Mouse (Mus musculus) adrenal gland, adult 8-10 months (tissue): ENCODE measurements around the gene Dst. TPM values are rescaled to one million over a fixed set of nuclear protein-coding genes. Genes with fewer than 3 reads are reported as not detected.
A peak's percentile ranks its signal among the peaks of the same experiment; 100 is the strongest.

Experiments
- DNase-seq: peaks from one replicate; pipeline ENCODE4 v3.0.0; 2022
- total RNA-seq, 4 experiments: library from RNA; stranded (reverse); gene quantifications; 2 replicates each; pipeline ENCODE4 v1.2.4; 2022

Gene Dst
- total RNA-seq, 4 experiments from 2014 or later, result 141 to 240 (median 190) TPM

- no peak for DNase-seq
Measured at GRCm38 (mm10) chr1:34237689-34238091, 329.7 kb downstream of the Dst start.

- DNase-seq, result no peak
Measured at GRCm38 (mm10) chr1:34238231-34238630, 330.2 kb downstream of the Dst start.

- no peak for DNase-seq
Measured at GRCm38 (mm10) chr1:34244678-34245077, 336.7 kb downstream of the Dst start.

- no peak for DNase-seq
Measured at GRCm38 (mm10) chr1:34245951-34246641, 338.1 kb downstream of the Dst start.

- no peak for DNase-seq
Measured at GRCm38 (mm10) chr1:34246642-34246987, 338.6 kb downstream of the Dst start.

GRCm38 (mm10) chr1:34251137-34251536 is 343.1 kb downstream of the Dst start:
- peak; percentile 55 for DNase-seq

- DNase-seq, result no peak
Measured at GRCm38 (mm10) chr1:34252267-34252666, 344.2 kb downstream of the Dst start.

GRCm38 (mm10) chr1:34253876-34254275 is 345.9 kb downstream of the Dst start:
- no peak for DNase-seq

- no peak for DNase-seq
Measured at GRCm38 (mm10) chr1:34259898-34260297, 351.9 kb downstream of the Dst start.

- no peak for DNase-seq
Measured at GRCm38 (mm10) chr1:34261011-34261410, 353.0 kb downstream of the Dst start.

GRCm38 (mm10) chr1:34268520-34268919 is 360.5 kb downstream of the Dst start:
- no peak for DNase-seq

GRCm38 (mm10) chr1:34269578-34269977 is 361.6 kb downstream of the Dst start:
- DNase-seq, result no peak

GRCm38 (mm10) chr1:34273922-34274321 is 365.9 kb downstream of the Dst start:
- DNase-seq, result no peak

- no peak for DNase-seq
Measured at GRCm38 (mm10) chr1:34275787-34276186, 367.8 kb downstream of the Dst start.

GRCm38 (mm10) chr1:34276756-34277155 is 368.7 kb downstream of the Dst start:
- no peak for DNase-seq

- no peak for DNase-seq
Measured at GRCm38 (mm10) chr1:34277259-34277658, 369.2 kb downstream of the Dst start.

- no peak for DNase-seq
Measured at GRCm38 (mm10) chr1:34283502-34283901, 375.5 kb downstream of the Dst start.

GRCm38 (mm10) chr1:34284979-34285378 is 377.0 kb downstream of the Dst start:
- no peak for DNase-seq

- no peak for DNase-seq
Measured at GRCm38 (mm10) chr1:34287731-34288130, 379.7 kb downstream of the Dst start.

- no peak for DNase-seq
Measured at GRCm38 (mm10) chr1:34288181-34288580, 380.2 kb downstream of the Dst start.

GRCm38 (mm10) chr1:34288721-34289471 is 380.9 kb downstream of the Dst start:
- DNase-seq, result no peak

GRCm38 (mm10) chr1:34289472-34289748 is 381.4 kb downstream of the Dst start:
- no peak for DNase-seq

GRCm38 (mm10) chr1:34290321-34290720 is 382.3 kb downstream of the Dst start:
- no peak for DNase-seq

GRCm38 (mm10) chr1:34293198-34293597 is 385.2 kb downstream of the Dst start:
- no peak for DNase-seq
